Mouse (Mus musculus) liver, postnatal 0 days (tissue): ENCODE results near the gene Syde2.

ENCODE experiments used
- CTCF ChIP-seq: sonication (generic); IDR thresholded peaks from 2 replicates; pipeline ENCODE4 v1.5.1; 2016; ENCODE audit warnings: antibody characterized with exemption, low read depth
- EP300 ChIP-seq: IDR thresholded peaks from 2 replicates; pipeline ENCODE4 v1.6.1; 2016; ENCODE audit warnings: antibody characterized with exemption, low read depth, mild to moderate bottlenecking

- TF ChIP-seq CTCF, result no peak
- TF ChIP-seq EP300, result no peak
These were observed 1.2 kb upstream of the Syde2 start for GRCm38 (mm10) chr3:145986317-145987001.
